Mouse (Mus musculus) T-cell, adult 2 months (primary cell): Measurements from ENCODE around the gene Stx16.

Source experiments
- DNase-seq: peaks from one replicate; pipeline ENCODE4 v3.0.0; 2022; ENCODE audit warnings: low spot score

The Stx16 gene

DNA sequence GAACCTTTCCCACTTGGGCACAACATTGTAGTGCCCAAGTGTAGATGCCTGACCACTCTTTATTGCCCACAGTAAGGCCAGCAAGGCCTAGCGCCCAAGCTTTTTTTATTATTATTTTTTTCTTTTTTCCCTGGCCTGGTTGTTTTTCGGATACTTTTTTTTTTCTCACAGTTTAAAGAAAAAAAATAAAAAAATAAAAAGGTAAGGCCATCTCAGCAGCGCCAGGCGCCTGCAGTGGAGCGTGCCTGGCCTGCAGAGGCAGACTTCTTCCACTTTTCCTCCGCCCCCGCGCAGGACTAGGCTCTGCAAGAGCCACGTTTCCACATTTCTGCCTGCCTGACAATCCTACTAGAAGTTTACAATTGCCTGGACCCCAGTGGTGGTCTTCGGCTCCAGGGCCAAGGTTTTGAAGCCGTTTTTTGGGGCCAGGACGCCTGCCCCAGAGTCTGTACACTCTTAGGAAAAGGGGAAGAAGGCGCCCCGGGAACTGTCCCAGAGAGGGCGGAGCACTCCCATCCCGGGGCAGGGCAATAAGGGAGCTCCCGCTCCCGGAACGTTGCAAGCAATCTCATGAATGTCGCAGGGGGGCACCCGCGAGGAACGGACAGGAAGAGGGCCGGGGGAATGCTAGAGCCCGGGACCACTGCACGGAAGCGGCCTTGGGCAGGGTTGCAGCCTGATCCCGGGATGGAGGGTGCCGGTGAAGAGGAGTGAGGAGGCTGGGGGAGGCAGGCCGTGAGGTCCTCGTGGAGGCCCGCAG, at the start of gene Stx16:
TSS of gene Stx16 (plus strand) at position 636 of the 760 bp plus-strand sequence.
- DNase-seq, result peak; percentile 79

DNA sequence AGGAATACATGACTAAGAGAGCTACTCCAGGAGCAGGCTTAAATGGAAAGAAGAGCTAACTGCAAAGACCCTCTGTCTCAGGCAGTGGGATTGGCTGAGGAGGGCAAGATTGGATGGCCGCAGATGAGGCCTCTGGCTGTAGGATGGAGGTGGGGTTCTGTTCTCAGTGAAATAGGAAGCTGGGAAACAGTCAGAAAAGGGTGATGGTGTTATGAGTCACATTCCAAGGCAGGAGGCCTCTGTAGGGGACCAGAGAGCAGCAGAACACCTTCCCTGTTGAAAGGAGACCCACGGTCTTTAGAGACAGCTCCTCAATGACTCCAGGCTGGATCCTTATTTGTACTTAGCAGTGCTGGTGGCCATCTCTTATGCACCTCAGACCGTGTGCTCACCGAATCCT, 49.7 kb upstream of the Stx16 start:
- DNase-seq, result no peak

DNA sequence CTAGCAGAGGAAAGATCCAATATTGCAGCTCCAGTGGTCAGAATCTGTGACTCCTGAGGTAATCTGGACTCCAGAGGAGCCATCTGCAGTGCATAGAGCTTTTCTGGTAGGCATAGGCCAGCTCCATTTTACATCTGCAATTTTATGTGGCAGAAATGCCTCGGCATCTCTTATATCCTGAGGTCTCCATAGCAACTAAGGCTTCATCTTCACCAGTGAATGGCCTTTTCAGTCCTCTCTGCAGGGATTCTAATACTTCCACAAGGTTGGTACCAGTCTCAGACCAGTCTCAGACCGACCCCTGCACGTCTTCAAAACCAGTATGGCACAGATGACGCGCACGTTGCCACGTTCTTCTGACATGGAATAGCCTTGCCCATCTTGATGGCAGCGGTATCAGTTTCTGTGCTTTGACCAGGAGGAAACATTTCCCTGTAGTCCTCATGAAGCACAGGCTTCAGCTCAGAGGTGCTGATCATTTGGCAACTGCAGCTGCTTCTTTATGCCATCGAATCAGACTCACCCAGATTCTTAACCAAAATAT, 42.8 kb upstream of the Stx16 start:
- no peak for DNase-seq

DNA sequence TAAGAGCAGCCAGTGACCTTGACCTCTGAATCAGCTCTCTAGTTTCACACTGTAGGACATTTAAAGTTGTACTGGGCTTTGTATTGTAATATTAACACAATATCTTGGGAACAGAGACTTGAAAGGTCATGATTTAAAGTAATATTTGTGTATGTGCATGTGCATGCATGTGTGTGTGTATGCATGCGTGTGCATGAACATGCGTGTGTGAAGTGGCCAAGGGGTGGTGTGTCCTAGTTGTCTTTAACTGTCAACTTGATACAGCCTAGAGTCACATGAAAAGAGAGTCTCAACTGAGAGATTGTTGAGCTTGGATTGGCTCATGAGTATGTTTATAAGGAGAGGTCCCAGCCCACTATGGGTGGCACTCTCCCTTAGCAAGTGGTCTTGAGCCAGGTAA, 28.5 kb upstream of the Stx16 start:
- DNase-seq, result no peak

DNA sequence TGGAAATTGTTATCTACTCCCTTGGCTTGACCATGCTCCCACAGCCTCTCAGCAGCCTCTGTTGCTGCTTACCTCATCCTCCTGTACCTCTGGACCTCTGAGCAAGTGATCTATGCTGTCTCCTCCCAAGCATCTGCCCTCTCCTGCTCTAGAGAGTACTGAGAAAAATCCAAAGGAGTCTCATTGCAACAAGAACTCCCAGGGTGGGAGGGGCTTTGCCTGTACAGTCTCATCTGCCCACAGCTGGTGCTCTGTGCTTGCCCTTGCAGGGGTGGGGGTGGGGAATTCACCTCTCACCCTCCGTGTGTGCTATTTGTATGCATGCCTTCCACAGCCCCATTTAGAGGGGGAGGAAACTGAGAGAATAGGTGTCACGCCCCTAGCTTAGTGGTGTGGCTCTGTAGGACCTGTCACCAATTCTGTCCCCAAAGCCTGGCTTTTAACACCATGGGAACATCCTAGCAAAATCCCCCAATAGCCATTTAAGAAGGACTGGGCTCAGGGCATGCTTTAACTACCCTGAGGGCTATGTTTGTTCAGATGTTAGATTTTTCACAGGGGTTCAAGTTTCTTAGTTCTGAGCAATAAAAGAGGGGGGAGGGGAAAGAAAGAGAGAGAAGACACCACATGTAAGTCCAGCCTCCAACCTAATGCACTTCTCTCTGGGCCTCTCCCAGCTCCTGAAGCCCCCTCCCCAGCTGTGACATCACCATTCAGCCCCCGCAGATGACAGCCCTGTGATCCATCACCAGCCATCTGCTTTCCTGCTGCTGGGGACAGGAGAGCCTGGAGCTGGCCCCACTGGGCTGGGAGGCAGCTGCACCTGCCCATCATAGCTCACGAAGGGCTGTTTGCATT, 26.4 kb upstream of the Stx16 start:
- DNase-seq, result no peak

DNA sequence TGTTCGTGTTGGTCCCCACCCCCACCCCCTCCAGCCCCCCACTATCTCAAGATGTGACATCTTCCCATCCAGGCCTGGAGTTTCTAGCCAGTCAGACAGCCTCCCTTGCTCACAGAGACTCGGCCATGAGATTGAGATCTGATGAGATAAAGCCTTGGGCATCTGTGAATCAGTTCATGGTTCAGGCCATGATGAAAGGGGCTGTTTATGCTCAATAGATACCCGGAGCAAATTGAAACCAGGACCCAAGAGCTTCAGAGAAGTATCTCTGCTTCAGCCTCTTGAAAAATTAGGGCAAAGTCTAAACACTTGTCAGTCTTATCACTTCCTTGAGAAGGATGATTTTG, 25.8 kb upstream of the Stx16 start:
- DNase-seq, result no peak

DNA sequence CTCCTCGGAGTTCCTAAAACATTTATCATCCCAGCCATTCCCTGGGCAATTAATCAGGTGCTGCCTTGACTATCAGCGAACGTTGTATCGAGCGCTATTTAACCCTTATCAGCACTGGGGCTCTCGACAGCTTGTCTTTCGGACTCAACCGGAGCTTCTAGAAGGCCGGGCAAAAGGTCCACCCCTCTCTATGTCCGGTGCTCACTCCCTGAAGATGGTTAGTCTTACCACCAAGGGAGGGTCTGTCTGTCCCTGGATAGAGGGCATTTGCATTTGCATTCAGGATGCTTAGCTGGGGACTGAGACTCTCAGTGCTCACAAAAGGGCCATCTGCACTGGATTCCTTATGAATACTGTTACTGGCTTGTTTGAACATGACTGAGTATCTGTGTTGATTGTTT, 25.0 kb upstream of the Stx16 start:
- DNase-seq, result no peak

DNA sequence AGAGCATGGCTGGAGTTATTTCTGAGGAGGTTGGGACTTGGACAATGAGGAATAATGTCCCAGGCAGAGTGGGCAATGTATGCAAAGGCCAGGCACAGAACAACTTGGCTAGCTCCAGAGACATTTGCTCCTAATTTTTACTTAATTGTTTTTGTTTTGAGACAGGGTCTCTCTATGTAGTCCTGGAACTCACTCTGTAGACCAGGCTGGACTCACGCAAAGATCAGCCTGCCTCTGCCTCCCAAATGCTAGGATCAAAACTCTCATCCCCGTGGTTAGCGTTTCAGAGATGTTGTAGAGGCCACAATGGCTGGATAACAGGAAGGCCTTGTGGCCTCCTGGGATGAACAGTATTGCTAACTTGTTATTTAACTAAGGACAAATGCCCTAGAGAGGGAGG, 21.6 kb upstream of the Stx16 start:
- no peak for DNase-seq

DNA sequence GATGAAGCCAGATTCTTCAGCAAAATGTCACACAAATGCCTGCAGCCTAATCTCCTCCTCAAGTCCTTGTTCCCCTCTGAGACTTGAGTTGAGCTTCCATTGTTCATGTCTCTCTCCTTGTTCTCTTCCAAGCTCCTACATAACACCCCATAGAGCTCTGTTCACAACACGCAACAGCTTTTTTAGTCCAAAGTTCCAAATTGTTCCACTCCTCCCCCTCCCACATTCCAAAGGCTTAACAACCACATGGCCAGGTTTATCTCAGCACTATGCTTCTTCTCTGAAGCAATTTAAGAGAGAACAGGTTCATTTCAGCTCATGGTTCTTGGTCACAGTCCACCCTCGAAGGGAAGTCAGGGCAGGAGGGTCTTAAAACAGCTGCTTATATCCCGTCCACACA, 18.4 kb upstream of the Stx16 start:
- DNase-seq, result no peak

DNA sequence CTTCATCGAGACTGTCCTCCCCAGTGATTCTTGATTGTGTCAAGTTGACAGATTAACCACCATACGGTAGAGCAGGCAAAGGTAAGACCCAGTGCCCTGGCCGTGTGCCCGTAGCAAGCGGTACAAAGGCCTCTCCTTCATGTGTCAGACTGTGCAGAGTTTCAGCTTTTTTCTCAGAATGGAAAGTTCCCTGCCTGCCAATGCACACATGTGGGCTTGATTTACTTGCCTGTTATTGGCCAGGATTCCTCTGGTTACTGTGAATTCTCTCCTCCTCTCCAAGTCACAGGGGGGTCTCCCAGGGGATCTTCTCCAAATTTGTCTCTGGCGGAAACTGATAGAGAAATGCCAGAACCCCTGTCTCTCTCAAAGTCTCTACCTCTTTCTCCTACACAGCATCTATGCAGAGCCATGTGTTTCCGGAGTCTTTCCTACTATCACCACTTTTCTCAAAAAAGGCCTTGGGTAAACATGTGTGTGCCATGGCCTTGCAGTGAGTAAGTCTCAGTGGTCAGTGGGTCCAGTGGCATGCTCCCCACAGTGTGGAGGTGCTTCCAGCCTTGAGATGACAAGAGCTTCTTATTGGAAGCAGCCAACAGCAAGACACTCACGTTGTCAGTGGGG, 17.7 kb upstream of the Stx16 start:
- no peak for DNase-seq

DNA sequence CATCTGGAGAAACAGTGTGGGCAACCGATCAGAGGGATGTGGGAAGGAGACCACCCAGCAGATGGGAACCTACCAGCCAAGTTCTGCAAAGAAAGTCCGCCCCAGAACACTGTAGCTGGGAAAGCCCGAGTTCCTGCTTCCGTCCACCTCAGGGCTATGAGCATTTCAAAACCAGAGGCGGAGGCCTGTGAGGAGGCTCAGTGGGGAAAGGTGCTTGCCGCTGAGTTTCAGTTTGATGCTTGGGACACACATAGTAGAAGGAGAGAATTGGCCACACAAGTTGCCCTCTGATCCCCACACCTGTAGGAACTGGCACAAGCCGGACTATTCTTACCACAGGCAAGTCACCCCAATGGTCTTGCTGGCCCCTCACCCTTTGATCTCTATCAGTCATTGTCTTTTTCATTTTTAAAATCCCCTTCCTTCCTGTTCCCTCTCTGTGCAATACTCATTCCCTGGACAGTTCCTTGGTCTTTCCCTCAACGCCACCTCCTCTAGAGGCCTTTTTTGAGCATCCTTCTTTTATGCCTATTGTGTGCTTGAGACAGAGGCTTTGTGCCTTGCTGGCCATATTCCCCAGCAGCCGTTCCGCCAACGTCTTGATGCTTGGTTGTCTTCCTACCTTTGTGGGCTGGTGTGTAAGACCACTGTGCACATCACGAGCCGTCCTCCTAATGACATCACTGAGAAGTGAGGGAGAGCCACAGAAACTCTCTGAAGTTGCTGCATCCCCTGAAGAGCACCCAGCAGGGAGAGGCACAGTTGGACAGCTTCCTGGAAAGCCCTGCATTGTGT, 16.3 kb upstream of the Stx16 start:
- no peak for DNase-seq

DNA sequence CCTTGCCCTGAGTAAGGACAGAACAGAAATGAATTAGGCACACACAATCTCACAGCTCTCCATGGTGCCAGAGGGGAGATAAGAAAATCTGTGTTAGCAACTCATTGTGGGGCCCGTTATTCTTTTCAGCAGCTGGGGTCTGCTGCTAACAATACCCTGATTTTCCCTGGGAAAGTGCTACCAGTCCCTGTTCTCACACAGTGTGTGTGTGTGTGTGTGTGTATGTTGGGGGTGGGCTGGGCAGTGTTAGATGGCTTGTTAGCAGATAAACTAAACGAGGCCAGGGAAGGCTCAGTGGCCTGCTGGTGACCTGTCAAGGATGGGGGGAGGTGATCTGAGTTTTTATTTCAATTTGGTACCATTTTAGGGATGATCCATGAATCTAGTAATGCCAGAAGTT, 14.9 kb upstream of the Stx16 start:
- DNase-seq, result no peak

DNA sequence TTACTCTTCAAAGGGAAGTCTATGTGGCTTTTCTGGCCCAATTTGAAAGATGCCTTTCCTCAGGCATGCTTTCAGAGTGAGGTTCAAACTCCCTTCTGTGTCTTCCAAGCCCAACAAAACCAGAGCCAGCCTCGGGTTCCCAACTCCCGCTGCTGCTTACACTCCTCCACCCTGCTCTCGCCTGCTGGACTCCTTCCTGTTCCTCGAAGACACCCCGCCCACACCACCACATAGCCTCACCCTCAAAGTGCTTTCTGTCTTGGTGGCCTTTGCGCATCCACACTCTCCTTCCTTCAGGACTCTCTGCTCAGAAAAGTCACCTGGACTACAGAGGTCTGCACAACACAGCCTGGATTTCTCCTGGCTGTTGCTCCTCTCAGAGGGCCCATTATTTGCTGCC, 13.0 kb upstream of the Stx16 start:
- no peak for DNase-seq

DNA sequence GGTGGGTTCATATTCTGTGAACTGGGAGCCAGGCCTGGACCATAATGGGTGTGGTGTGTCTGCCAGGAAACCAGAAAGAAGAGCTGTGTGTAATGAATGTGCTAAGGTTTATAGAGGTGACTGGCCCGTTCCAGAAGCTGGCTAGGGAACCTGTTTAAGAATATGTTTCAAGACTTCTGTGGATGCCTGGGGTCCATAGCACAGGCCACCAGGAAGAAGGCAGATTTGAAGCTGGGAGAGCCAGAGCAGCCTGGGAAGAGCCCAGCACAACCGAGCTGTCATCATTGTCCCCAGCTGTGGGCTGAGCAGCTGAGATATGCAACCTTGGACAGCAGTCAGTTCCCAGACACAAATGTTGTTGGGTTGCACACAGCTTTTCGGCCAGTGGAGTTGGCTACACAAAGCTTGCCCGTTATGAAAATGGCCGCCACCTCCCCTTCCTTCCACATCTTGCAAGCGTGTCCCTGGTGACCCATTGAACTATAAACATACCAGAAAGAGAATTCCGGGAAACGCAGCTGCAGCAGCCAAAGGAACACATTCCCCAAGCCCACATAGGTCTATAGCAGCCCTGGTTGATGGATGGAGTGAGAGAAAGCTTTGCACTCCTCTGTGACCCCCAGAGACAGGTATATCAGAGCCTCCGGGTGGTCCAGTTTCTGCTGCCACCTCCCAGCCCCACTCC, 12.4 kb upstream of the Stx16 start:
- DNase-seq, result no peak

DNA sequence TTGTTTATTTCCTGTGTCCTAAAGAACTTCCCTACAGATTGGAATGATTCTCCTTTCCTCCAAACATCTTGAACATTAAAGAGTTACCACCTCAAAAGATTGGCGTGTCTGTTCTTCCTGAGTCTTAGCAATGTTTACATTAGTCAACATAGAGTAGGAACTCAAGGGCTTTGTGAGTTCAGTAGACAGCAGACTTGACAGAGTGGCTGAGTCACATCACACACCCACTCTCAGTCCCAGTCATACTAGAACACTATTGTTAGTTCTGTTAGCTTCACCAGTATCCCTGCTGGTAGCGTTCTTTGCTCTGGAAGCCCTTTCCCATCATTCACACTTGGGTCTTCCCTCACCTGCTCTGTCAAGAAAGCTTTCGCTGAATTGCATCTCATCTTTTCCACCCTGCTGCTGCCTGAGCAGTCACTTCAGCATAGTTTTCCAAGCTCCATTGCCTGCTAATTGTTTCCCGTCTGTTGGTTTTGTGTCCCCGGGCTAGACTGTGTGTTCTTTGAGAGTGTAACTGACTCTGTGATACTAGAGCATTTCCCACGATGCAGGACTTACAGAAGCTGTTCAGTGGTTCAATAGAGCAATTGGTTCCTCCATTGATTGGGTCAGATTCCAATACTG, 8.2 kb upstream of the Stx16 start:
- no peak for DNase-seq

DNA sequence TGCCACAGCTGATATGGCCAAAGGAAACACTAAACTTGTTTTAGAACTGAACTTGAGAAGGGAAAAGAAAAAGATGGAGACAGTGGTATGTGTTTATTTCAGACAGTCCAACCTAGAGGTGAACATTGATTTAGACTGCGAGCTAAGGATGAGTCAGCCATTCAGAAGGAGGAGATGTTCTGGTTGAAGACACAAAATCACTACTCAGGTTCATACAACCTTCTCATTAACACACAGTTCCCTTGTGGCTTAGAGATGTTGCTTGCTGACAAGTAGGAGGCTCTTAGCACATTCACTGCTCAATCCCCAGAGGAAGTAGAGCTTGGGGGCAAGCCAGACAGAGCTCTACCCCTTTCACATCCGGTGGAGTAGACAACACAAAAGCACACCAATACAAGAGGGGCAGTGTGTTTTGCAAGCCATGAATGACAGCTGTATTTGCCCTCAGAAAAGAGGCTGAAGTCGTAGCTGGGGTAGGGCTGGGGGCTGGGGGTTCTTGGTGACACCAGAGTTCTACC, 6.5 kb upstream of the Stx16 start:
- no peak for DNase-seq

DNA sequence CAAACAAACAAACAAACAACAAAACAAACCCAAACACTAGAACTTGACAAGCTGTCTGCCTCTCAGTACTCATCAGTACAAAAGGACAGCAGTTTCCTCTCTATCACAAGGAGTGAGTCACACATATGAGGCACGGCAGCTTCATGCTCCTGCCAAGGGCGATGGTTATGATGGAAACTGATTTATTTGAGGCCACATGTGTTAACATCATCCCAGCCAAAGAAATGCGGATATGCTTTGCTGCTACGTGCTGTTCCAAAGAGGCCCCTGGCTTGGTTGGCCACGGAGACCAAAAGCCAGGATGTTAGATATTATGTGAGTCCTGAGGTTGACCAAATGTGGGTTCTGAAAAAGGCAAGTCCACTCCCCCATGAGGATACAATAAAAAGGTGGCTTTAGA, 4.7 kb upstream of the Stx16 start:
- no peak for DNase-seq

DNA sequence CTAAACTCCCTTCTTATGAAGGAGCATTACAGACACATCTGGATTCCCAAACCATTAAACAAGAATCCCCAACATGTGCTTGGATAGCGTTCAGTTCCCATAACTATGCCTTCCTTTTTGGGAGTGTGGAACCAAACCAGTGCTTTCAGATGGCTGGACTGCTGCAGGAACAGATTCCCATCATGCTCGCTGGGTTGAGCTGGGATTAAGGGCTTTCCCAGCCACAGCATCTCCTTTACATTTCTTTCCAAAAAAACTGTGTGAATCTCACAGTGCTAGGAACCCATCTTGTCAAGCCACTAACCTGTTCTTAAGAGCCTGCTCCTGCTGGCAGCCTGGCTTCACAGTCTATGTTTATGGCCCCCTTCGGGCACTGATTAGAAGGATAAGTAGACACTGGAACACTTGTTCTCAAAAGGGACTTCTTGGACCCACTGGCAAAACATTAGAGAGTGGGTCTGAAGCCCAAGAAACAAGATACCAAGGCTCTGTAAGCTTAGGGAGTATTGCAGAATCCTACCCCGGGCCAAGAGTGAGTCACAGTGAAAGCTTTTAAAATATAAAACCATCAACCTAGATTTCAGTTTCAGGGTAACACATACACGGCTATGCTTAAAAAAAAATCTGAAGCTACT, 2.8 kb upstream of the Stx16 start:
- no peak for DNase-seq

DNA sequence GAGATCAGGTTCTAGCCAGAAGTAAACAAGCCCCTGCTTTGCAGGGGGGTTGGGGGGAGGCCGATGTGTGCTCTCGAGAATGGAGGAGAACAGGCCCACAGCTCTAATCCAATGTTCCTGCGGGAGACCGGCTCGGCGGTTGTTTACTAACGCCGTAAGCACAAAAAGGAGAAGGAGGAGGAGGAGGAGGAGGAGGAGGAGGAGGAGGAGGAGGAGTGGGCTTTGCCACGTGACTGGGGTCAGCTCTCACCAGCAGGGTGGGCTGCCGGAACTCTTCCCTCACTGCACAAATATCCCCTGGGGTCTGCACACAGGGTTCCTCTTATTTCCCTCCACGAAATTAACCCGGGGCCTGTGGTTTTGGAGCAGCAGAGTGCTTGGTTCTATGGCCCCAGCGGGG, 1.5 kb upstream of the Stx16 start:
- DNase-seq, result no peak

DNA sequence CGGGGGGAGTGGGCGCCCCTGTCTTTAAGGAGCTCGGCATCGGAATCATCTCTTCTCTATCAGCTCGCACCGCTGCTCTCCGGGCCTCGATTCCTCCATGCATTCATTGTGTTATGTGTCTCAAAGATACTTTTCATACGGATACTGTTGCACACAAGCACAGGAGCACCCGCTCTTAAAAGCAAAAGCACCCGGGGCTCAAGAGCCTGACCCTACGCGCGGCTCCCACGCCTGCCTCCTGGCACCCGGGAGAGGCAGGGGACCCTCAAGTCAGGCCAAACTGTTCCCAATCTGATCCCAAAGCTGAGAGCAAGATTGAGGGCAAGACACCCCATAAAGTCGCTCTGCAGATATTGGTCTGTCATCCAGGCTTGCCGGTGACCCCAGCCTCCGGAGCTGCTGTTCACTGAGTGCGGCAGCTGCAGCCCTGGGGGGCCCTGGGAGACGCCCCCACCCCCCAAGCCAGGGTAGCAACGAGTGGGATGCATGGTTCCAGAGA, 987 bp upstream of the Stx16 start:
- no peak for DNase-seq
